Mouse (Mus musculus): Measurements from ENCODE around the gene Cox6a1.
"Not testable (repeated sequence)": the region's sequence is repeated elsewhere in the genome, so short reads cannot be mapped to it uniquely, and the experiment has no call there.

Cox6a1 gene

GRCm38 (mm10) chr5:115348546-115349224 lies at the start of gene Cox6a1:
Cox6a1 (minus strand) TSS chr5:115348981.
- peak; percentile 99 for DNase-seq

- no peak for DNase-seq
Measured at GRCm38 (mm10) chr5:115397839-115398780, 49.3 kb upstream of the Cox6a1 start.

GRCm38 (mm10) chr5:115396654-115397053 lies 47.9 kb upstream of the Cox6a1 start:
- no peak for DNase-seq

- no peak for DNase-seq
Measured at GRCm38 (mm10) chr5:115394836-115395235, 46.1 kb upstream of the Cox6a1 start.

- no peak for DNase-seq
Measured at GRCm38 (mm10) chr5:115394223-115394622, 45.4 kb upstream of the Cox6a1 start.

- DNase-seq: no peak
Measured at GRCm38 (mm10) chr5:115392969-115393368, 44.2 kb upstream of the Cox6a1 start.

GRCm38 (mm10) chr5:115391935-115392334 lies 43.2 kb upstream of the Cox6a1 start:
- DNase-seq: no peak

GRCm38 (mm10) chr5:115378882-115379281 lies 30.1 kb upstream of the Cox6a1 start:
- DNase-seq: not testable (repeated sequence)

GRCm38 (mm10) chr5:115375436-115375835 lies 26.7 kb upstream of the Cox6a1 start:
- DNase-seq: no peak

GRCm38 (mm10) chr5:115374204-115374820 lies 25.5 kb upstream of the Cox6a1 start:
- no peak for DNase-seq

- DNase-seq: no peak
Measured at GRCm38 (mm10) chr5:115373441-115374203, 24.8 kb upstream of the Cox6a1 start.

GRCm38 (mm10) chr5:115371736-115372135 lies 23.0 kb upstream of the Cox6a1 start:
- DNase-seq: no peak

GRCm38 (mm10) chr5:115364782-115365181 lies 16.0 kb upstream of the Cox6a1 start:
- no peak for DNase-seq

- DNase-seq: no peak
Measured at GRCm38 (mm10) chr5:115362819-115363714, 14.3 kb upstream of the Cox6a1 start.

- no peak for DNase-seq
Measured at GRCm38 (mm10) chr5:115362216-115362615, 13.4 kb upstream of the Cox6a1 start.

- no peak for DNase-seq
Measured at GRCm38 (mm10) chr5:115359851-115360372, 11.1 kb upstream of the Cox6a1 start.

GRCm38 (mm10) chr5:115359438-115359837 lies 10.7 kb upstream of the Cox6a1 start:
- DNase-seq: no peak

GRCm38 (mm10) chr5:115358872-115359271 lies 10.1 kb upstream of the Cox6a1 start:
- peak; percentile 76 for DNase-seq

GRCm38 (mm10) chr5:115355070-115355469 lies 6.3 kb upstream of the Cox6a1 start:
- DNase-seq: no peak

- no peak for DNase-seq
Measured at GRCm38 (mm10) chr5:115351348-115351747, 2.6 kb upstream of the Cox6a1 start.

- DNase-seq: no peak
Measured at GRCm38 (mm10) chr5:115349225-115349555, 409 bp upstream of the Cox6a1 start.

Data from kidney, adult 11 months (tissue).